Mouse (Mus musculus) ovary, postnatal 10 days (tissue): Measurements from ENCODE around the gene Mbd3l2.
"Not testable (repeated sequence)": the region's sequence is repeated elsewhere in the genome, so short reads cannot be mapped to it uniquely, and the experiment has no call there.

ENCODE experiments used
- DNase-seq: peaks from one replicate; pipeline ENCODE4 v3.0.0; 2022; ENCODE audit warnings: low spot score

Mbd3l2 gene

GRCm38 (mm10) chr9:18430354-18430753 is at the start of gene Mbd3l2:
TSS of gene Mbd3l2 (plus strand) at chr9:18430654.
- no peak for DNase-seq

DNA sequence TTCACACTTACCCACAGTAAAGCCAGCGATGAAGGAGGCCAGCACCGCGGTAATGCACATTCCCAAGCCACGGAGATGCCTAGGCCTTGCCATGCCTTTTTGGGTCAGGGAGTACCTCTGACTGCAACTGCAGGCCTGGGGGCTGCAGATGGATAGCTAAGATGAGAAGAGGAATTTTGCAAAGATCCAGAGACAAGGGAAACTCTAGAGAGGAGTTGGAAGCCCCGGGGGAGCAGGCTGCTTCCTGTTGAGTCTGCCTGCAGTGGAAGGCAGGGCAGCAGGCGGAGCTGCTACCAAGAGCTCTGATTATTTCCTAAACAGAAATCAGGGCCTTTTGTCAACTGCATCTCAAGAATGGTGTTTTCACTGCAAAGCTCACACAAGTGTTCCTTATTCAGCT is 44.7 kb upstream of the Mbd3l2 start:
- DNase-seq, result peak; percentile 15

GRCm38 (mm10) chr9:18399629-18400028 is 30.8 kb upstream of the Mbd3l2 start:
- no peak for DNase-seq

GRCm38 (mm10) chr9:18402895-18403294 is 27.6 kb upstream of the Mbd3l2 start, which contains the start of gene Naalad2:
TSS of gene Naalad2 (minus strand) at chr9:18402995.
- not testable (repeated sequence) for DNase-seq

DNA sequence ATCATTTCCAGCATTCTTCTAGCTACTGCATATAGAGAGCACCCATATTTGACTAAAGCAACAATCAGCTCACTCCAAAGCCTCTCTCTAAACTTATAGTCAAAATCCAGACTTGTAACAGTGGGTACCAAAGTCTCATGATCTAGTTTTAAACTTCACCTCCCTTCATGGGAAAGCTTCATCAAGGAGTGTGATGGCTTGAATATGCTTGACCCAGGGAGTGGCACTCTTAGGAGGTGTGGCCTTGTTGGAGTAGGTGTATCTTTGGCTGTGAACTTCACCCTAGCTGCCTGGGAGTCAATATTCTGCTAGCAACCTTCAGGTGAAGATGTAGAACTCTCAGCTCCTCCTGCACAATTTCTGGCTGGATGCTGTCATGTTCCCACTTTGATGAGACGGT is 26.3 kb upstream of the Mbd3l2 start, which contains the start of gene Ubtfl1:
TSS of gene Ubtfl1 (plus strand) at position 301 of the 400 bp plus-strand sequence.
- DNase-seq, result no peak

GRCm38 (mm10) chr9:18412371-18412770 is 18.1 kb upstream of the Mbd3l2 start:
- not testable (repeated sequence) for DNase-seq

GRCm38 (mm10) chr9:18431687-18432086 is 1.2 kb downstream of the Mbd3l2 start:
- DNase-seq, result no peak

DNA sequence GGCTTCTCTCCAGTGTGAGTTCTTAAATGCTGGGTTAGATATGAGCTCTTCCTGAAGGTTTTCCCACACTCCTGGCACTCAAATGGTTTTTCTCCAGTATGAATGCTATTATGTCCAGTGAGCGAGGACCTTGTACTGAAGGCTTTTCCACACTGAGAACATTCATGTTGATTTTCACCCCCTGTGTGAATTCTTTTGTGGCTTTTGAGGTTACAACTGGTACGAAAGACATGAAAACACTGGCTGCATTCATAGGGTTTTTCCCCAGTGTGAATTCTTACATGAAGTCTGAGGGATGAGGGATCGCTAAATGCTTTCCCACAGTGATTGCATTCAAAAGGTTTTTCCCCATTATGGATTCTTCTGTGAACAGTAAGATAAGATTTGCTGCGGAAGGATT is 26.1 kb downstream of the Mbd3l2 start:
- no peak for DNase-seq

GRCm38 (mm10) chr9:18467350-18467749 is 36.9 kb downstream of the Mbd3l2 start:
- no peak for DNase-seq

DNA sequence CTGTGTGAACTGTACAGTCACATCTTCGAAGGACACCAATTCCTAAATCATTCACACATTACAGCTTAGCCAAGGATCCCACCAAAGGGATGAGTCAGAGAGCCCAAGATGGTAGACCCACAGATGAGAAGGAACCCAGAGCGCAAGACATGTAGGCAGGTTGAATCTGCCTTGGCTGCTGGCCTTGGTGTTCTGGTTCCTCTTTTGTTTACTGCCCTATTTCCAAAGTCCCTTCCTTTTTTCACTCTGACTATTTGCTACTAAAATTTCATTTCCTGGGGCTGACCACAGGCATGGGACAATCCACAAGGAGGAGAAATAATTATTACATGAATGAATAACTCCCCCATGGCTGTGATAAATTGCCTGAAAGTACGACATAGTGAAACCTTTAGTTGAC is 37.6 kb downstream of the Mbd3l2 start:
- DNase-seq, result no peak

- peak; percentile 28 for DNase-seq
Observed at GRCm38 (mm10) chr9:18473324-18474128, 43.1 kb downstream of the Mbd3l2 start.

GRCm38 (mm10) chr9:18478168-18478567 is 47.7 kb downstream of the Mbd3l2 start, which contains the start of the genes Zfp558 and Mbd3l1:
TSS of gene Zfp558 (minus strand) at chr9:18478268.
TSS of gene Mbd3l1 (plus strand) at chr9:18478359.
- DNase-seq, result no peak
